Mouse (Mus musculus) limb, embryonic 14.5 days (tissue): ENCODE measurements around the gene Vamp9. TPM values are rescaled to one million over a fixed set of nuclear protein-coding genes. Genes with fewer than 3 reads are reported as not detected.

Source experiments
- ATAC-seq: fragments of 200-750 bp; cut with Nextera tagmentation; 2 replicates; pipeline ENCODE4 v1.8.0; 2017; ENCODE audit warnings: low read depth, moderate number of reproducible peaks, moderate TSS enrichment; ENCODE audit not compliant: low FRiP score
- DNase-seq: peaks from one replicate; pipeline ENCODE4 v3.0.0-alpha.2; 2015; ENCODE audit warnings: low spot score
- H3K27ac ChIP-seq: fragments of 300-500 bp; sonication (generic); replicated peaks from 2 replicates; pipeline ENCODE4 v1.5.1; 2014; ENCODE audit warnings: low read depth, mild to moderate bottlenecking, low read length, moderate library complexity, mixed read lengths
- H3K27me3 ChIP-seq: fragments of 300-500 bp; sonication (generic); 2 replicates; pipeline ENCODE4 v1.6.1; 2014; ENCODE audit warnings: low read length, mixed read lengths; ENCODE audit not compliant: control insufficient read depth, insufficient read depth
- H3K36me3 ChIP-seq: fragments of 300-500 bp; sonication (generic); 2 replicates; pipeline ENCODE4 v1.6.1; 2014; ENCODE audit warnings: mild to moderate bottlenecking, low read length, moderate library complexity, mixed read lengths; ENCODE audit not compliant: control insufficient read depth, insufficient read depth
- H3K4me1 ChIP-seq: fragments of 300-500 bp; sonication (generic); 2 replicates; pipeline ENCODE4 v1.6.1; 2014; ENCODE audit warnings: antibody characterized with exemption, low read length, mixed read lengths; ENCODE audit not compliant: control insufficient read depth, insufficient read depth
- H3K4me2 ChIP-seq: fragments of 300-500 bp; sonication (generic); replicated peaks from 2 replicates; pipeline ENCODE4 v1.6.1; 2014; ENCODE audit warnings: low read depth, mild to moderate bottlenecking, low read length, moderate library complexity; ENCODE audit not compliant: severe bottlenecking
- H3K4me3 ChIP-seq: fragments of 300-500 bp; sonication (generic); replicated peaks from 2 replicates; pipeline ENCODE4 v1.5.1; 2014; ENCODE audit warnings: low read length
- H3K9ac ChIP-seq: fragments of 300-500 bp; sonication (generic); 2 replicates; pipeline ENCODE4 v1.6.1; 2014; ENCODE audit warnings: mild to moderate bottlenecking, low read depth, low read length, moderate library complexity; ENCODE audit not compliant: severe bottlenecking
- H3K9me3 ChIP-seq: fragments of 300-500 bp; sonication (generic); 2 replicates; pipeline ENCODE4 v1.6.1; 2016; ENCODE audit warnings: low read length; ENCODE audit not compliant: control insufficient read depth
- POLR2A ChIP-seq: fragments of 200-500 bp; IDR thresholded peaks from 2 replicates; pipeline ENCODE4 v1.8.0; 2012; ENCODE audit warnings: inconsistent platforms, mild to moderate bottlenecking, moderate library complexity, borderline replicate concordance; ENCODE audit not compliant: insufficient read depth, insufficient read length; ENCODE audit errors: extremely low read depth
- WGBS: fragments of 180-500 bp; shearing (Covaris S2); extraction: QIAGEN DNeasy Blood & Tissue Kit; methylation state at CpG from one replicate; pipeline ENCODE4 v1.1.7; 2014; 5-methylcytosine and 5-hydroxymethylcytosine counted together
- polyA plus RNA-seq, 2 experiments: library from polyadenylated mRNA; depleted of rRNA in 1 of 2; stranded (reverse) in 1 of 2; unstranded in 1 of 2; fragments of >200 nt; fragmentation: Nextera tagmentation in 1 of 2; extraction: Ambion mirVana in 1 of 2; gene quantifications; 2 replicates each; pipeline versions ENCODE4 v1.2.1 to v1.2.3; 2012 to 2014

Gene Vamp9
- polyA plus RNA-seq, 2 experiments: 0.10 TPM; not detected in 1

DNA sequence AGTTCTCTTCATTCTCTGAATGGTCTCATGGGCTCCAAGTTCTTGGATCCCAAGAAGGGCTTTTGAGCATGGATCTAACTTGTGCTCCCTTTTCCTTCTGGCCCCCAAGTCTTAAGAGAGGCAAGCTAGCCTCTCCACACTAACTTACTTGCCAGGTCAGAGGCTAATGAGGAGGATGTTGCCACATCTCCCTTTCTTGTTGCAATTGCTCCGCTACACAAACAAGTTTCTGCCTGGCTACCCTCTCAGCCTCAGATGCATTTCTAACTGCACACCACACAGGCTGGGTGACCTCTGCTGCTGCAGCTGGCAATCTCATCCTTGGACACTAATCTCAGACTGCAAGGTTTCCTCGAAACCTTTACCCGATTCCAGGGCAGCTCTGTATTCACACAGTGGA lies 23.6 kb upstream of the Vamp9 start:
- Histone ChIP-seq H3K9ac (no peak overlapping the region), H3K9me3 (no peaks in the 10 kb centered on the region), H3K4me1 (no peaks in the 10 kb centered on the region), H3K4me2 (no peak overlapping the region), H3K36me3 (no peaks in the 10 kb centered on the region), H3K4me3 (no peak overlapping the region), H3K27ac (no peak overlapping the region), H3K27me3 (no peaks in the 10 kb centered on the region)
- WGBS: 86% methylated on average over 3 of the region's 3 CpGs
- ATAC-seq: no peak
- no peak for TF ChIP-seq POLR2A
- no peak for DNase-seq

DNA sequence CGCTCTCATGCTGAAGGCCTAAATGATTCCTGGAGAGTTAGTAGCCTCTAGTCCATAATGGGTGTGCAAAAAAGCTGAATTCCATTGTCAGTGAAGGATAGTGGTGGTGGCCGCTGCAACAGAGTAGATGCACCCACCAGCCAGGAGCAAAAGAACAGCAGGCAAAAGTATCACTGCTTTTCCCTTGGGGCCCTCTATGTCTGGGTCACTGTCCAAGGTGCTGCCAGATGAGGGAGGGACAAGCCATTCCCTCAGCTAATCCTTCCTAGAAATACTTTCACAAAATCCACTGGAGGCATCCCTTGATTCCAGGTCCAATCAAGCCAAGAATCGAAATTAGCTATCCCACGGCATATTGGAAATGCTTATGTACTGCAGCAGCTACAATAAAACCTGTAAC lies 22.0 kb upstream of the Vamp9 start:
- H3K4me1 ChIP-seq: no peaks in the 10 kb centered on the region
- H3K9me3 ChIP-seq: no peaks in the 10 kb centered on the region
- H3K27me3 ChIP-seq: no peaks in the 10 kb centered on the region
- WGBS: 89% methylated on average over 4 of the region's 4 CpGs
- ATAC-seq: no peak
- no peaks in the 10 kb centered on the region for H3K36me3 ChIP-seq
- TF ChIP-seq POLR2A: no peak
- H3K9ac ChIP-seq: no peak overlapping the region
- no peak overlapping the region for H3K27ac ChIP-seq
- no peak overlapping the region for H3K4me2 ChIP-seq
- DNase-seq: no peak
- no peak overlapping the region for H3K4me3 ChIP-seq

DNA sequence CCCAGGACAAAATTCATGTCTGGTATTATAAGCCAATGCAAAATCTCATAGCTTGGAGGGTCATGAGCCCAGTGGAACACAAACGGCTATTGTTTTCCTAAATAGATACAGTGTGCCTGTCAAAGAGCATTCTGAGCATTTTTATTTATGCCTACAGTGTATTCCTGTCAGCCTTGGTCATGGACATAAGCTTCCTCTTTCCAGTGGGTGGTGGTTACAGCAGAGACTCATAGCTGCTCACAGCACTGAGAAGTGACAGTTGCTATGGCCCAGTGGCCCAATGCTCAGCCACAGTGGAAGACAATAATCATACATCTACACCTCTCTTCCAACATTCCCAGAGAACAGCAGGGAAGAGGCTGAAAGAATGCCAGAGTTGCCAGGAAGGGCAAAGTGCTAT lies 18.9 kb upstream of the Vamp9 start:
- Histone ChIP-seq H3K9me3 (no peaks in the 10 kb centered on the region), H3K4me2 (no peak overlapping the region), H3K4me1 (no peaks in the 10 kb centered on the region), H3K9ac (no peak overlapping the region), H3K36me3 (no peaks in the 10 kb centered on the region), H3K27ac (no peak overlapping the region), H3K4me3 (no peak overlapping the region), H3K27me3 (no peaks in the 10 kb centered on the region)
- no peak for TF ChIP-seq POLR2A
- WGBS: 68% methylated on average over 1 of the region's 1 CpGs
- ATAC-seq (no peak), DNase-seq (no peak)

DNA sequence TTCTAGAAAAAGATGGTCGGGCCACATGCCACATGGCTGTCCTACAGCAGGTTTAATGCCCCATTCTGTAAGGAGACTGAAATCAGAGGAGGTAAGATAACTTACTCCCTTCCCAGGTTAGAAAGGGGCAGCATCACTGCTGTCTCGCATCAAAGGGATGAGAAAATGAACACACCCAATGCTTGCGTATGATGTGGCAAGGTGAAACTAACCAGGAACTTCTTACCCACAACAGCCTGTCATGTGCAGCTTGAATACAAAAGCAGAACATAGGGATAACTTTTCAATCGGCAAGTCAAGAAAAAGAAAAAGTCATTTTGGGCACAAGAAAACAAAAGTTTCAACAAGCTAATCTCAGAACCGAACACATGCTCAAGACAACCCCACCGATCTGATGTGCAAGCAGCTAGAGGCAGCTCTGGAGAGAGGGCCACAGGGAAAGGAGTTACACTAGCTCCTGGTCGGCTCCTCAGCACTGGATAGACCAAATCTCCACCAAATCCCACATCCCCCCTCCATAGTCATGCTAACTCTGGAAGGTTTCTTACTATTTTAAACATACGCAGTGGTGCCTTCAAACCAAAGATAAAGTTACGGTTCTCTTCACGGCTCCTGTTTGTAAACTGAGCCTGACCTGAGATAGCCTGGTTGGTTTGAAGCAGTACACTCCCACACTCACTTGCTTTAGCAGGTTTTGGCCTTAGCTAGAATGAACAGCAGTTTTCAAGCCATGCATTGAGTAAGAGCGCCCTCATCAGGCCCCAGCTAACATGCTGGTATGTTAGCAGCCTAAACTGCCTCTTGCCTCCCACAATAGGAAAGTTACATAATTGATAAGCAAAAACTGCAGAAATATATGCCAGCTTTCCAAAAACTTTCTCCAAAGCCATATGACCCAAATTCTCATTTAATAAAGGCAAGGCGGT lies 14.3 kb upstream of the Vamp9 start:
- TF ChIP-seq POLR2A: no peak
- Histone ChIP-seq H3K27me3 (no peaks in the 10 kb centered on the region), H3K9ac (no peak overlapping the region), H3K9me3 (no peaks in the 10 kb centered on the region), H3K4me2 (no peak overlapping the region), H3K4me1 (no peaks in the 10 kb centered on the region), H3K36me3 (no peaks in the 10 kb centered on the region), H3K27ac (no peak overlapping the region), H3K4me3 (no peak overlapping the region)
- DNase-seq (peak; percentile 70), ATAC-seq (no peak)
- 59% methylated on average over 12 of the region's 12 CpGs for WGBS

DNA sequence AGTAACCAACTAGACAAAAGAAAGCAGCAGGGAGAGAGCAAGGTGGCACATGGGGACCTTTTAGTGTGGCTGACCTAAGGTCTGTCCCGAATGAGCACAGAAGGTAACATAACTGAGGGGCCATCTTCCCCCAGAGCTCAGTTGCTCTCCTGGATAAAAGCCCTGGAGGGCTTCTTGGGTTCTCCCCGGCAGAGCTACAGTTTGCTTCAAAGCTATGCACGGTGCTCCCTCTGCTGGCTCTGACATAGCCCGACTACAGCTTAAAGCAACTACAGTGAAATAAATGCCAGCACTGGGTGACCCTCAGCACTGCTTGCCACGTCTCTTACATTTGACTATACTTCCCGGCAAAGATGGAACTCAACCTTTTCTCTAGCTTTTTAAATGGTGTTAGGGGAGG lies 6.0 kb upstream of the Vamp9 start:
- H3K27me3 ChIP-seq: no peaks in the 10 kb centered on the region
- H3K4me2 ChIP-seq: no peak overlapping the region
- 9% methylated on average over 6 of the region's 6 CpGs for WGBS
- DNase-seq (peak; percentile 75), ATAC-seq (peak; percentile 68; the same call in 1 of the 2 replicates)
- H3K27ac ChIP-seq: no peak overlapping the region
- H3K9me3 ChIP-seq: no peaks in the 10 kb centered on the region
- H3K4me3 ChIP-seq: no peak overlapping the region
- no peaks in the 10 kb centered on the region for H3K4me1 ChIP-seq
- no peak overlapping the region for H3K9ac ChIP-seq
- no peak for TF ChIP-seq POLR2A
- no peaks in the 10 kb centered on the region for H3K36me3 ChIP-seq
